Mouse (Mus musculus) kidney, adult 2 months (tissue): ENCODE results near the gene Psmb7.

Source experiments
- CTCF ChIP-seq: fragments of 200-500 bp; conservative IDR thresholded peaks from 2 replicates; pipeline ENCODE4 v1.5.1; 2011; ENCODE audit warnings: low read depth, mild to moderate bottlenecking, control low read depth, low read length, moderate library complexity, mixed read lengths; ENCODE audit not compliant: insufficient read depth, insufficient read length
- POLR2A ChIP-seq: fragments of 200-500 bp; IDR thresholded peaks from one replicate; pipeline ENCODE4 v1.6.1; 2011; ENCODE audit warnings: low read depth, low read length, control low read depth

DNA sequence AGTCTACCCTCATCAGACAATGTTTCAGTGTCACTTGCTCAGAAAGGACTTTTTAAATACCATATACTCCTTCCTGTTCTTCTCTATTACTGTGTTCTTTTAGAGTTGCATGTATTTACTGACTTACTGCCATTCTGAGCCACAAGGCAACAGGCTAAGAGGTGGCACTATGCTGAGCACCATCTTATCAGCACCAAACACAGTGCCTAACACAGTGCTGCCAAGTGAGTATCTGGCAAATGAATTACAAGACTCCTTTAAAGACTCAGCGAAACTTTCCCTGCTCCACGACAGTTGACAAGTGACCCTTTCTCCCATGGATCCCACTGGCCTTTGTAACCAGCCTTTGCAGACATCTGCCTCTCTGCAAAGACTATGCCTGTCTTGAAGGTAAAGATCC is 13.3 kb downstream of the Psmb7 start:
- TF ChIP-seq CTCF (no peak), POLR2A (no peak)
